Mouse (Mus musculus) gastrocnemius, postnatal 10 days (tissue): ENCODE data around the gene Smdt1. TPM values are rescaled to one million over a fixed set of nuclear protein-coding genes. Genes with fewer than 3 reads are reported as not detected.
"Not testable (repeated sequence)": the region's sequence is repeated elsewhere in the genome, so short reads cannot be mapped to it uniquely, and the experiment has no call there.

Experiments used
- DNase-seq: peaks from one replicate; pipeline ENCODE4 v3.0.0; 2021; ENCODE audit warnings: mixed read lengths
- total RNA-seq, 2 experiments: library from RNA; stranded (reverse); gene quantifications; 2 replicates each; pipeline ENCODE4 v1.2.3; 2021

The Smdt1 gene
- total RNA-seq, 2 experiments from 2014 or later, result 143 to 156 TPM

- no peak for DNase-seq
Measured at GRCm38 (mm10) chr15:82343368-82344287, 4.9 kb downstream of the Smdt1 start.

DNA sequence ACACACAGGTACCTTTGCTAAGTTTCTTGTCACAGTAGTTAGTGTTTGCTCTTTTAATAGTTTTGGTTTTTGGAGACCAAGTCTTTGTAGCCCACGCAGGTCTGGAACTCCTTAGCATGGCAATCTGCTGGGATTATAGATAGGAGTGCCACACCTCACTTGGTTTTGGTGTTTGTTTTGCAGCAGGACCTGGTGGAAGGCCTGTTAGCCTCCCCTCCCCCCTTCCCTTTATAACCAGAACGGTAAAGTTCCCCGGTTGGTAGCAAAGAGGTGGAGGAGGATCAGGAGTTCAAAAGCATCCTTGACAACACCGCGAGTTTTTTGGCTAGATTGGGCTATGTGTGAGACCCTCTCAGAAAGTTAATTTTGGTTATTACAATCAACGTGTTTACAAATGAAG is 6.2 kb downstream of the Smdt1 start:
- DNase-seq, result no peak

- peak; percentile 95 for DNase-seq
Measured at GRCm38 (mm10) chr15:82345820-82346470, 7.2 kb downstream of the Smdt1 start.

- DNase-seq, result no peak
Measured at GRCm38 (mm10) chr15:82346580-82347302, 8.0 kb downstream of the Smdt1 start.

- DNase-seq, result no peak
Measured at GRCm38 (mm10) chr15:82347303-82347676, 8.5 kb downstream of the Smdt1 start.

DNA sequence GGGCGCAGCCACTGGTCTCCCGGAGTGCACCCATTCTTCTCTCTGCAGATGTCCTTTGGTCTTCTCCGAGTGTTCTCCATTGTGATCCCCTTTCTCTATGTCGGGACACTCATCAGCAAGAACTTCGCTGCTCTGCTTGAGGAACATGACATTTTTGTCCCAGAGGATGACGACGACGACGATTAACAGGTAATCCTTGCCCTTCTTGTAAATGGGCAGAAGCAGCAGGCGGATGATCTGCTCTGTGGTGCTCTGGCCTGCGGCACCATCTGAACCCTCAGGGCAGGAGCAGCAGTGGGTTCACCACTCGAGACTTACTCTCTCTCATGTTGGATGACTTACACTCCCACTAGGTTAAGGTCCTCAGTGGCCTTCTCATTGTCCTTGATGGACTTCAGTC is 9.1 kb downstream of the Smdt1 start:
- no peak for DNase-seq

DNA sequence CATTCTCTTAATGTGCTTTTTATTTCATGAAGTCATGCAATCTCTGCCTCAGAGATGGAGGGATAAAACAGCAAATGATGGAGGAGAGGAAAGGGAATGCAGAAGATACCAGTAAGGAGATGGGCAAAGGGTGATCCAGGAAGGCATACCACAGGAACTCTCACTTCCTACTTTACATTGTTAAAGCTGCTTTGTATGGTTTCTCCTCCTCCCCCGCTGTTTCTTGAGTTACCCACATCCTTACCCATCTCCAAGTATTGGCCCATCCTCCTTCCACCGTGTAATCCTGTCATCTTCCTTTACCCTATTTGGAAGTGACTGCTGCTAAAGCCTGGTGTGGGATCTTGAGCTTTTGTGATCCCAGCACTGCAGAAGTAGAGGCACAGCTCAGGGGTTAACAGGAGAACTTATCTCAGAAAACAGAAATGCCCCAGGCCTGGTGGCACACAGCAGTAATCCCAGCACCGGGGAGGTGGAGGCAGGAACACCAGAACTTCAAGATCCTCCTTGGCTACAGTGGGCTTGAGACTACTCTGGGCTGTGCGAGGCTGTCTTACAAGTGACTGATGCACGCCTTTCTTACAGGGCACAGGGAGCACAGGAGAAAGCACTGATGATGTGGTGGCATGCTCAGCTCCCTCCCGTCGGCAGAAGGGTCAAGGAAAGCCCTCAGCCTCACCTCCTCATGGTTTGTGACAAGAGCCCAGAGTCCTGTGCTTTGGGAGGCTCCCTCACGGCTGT is 9.7 kb downstream of the Smdt1 start:
- DNase-seq, result no peak

GRCm38 (mm10) chr15:82348999-82349341 is 10.2 kb downstream of the Smdt1 start:
- DNase-seq, result no peak

- no peak for DNase-seq
Measured at GRCm38 (mm10) chr15:82350349-82350748, 11.6 kb downstream of the Smdt1 start.

GRCm38 (mm10) chr15:82351480-82351879 is 12.7 kb downstream of the Smdt1 start:
- DNase-seq, result no peak

DNA sequence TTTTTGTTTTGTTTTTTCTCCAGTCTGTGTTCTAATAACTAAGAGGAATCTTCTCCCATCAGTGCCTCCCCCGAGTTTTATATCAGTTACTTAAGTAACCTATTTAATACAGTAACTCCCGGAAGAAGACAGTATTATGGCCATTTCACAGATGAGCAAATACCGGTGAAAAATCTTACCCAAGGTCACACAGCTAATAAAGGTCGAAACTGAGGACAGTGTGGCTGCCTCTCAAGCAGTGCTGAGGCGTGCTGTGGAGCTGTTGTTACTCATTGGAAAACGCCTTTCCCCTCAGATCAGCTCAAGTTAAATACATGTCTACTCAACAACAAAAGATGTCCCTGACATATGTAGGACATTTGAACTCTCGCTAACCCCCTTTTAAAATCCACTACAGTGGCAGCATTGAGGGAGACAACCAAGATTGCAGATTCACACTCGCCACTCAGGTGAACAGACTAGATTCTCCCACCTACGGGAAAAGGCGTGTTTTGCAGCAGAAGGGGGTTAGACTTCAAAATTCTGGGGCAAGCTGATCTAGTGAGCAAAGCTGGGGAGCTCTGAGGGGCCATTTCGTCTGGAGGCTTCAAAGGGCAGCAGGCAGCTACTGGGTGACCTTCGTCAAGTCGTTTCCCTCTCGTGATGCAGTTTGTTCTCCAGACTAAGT is 14.5 kb downstream of the Smdt1 start:
- DNase-seq, result no peak

DNA sequence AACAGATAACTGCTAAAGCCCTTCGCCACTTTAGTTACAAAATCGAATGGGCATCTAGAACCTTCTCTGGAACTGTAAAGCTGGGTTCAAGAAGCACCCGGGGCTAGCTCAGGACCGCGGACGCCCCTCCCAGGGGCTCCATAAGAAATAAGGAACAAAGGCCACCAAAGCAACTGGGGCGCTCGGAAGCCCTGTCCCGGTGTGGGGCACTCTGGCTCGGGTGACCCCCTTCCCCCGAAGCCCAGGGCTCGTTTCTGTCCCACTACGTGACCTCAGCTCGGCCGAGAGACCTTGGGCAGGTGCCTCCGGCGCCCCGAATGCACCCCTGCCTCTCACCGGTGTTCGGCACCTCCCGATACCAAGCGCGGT is 15.0 kb downstream of the Smdt1 start:
- DNase-seq, result no peak

DNA sequence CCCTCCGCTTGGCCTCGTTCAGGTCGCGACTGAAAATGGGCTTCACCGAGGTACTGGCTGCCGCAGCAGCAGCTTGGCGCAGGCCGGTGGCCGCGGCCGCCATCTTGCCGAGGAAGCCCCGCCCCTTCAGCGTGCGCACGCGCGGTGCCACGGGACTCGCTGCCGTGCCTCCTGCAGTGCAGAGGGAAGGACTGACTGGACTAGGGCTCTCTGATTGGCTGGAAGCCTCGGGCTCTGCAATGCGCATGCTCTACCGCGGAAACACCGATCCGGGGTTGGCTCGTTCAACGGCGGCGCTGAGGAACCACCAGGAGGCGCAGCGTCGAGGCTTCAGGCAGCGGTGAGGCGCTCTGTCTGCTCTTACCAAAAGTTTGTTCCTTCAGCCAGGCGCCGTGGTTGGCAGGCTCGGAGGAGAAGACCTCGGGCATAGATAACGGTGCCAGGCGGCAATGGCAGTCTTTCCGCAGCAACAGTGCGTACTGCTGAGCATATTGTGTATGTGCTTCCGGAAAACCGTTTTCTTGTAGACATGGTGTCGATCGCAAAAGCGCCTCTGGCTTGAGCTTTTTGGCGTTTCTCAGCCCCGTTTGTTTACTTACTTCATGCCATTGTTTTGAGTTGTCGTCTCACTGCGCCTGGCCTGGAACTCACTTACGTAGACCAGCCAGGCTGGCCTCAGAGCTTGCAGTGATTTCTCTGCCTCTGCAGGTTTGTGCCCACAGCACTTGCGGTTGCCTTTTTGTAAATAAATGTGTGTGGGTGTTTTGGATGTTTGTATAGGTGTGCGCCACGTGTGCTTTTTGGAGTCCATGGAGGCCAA is 15.6 kb downstream of the Smdt1 start, which contains the start of gene Ndufa6:
TSS of gene Ndufa6 (minus strand) at position 197 of the 820 bp plus-strand sequence.
- peak; percentile 99 for DNase-seq

DNA sequence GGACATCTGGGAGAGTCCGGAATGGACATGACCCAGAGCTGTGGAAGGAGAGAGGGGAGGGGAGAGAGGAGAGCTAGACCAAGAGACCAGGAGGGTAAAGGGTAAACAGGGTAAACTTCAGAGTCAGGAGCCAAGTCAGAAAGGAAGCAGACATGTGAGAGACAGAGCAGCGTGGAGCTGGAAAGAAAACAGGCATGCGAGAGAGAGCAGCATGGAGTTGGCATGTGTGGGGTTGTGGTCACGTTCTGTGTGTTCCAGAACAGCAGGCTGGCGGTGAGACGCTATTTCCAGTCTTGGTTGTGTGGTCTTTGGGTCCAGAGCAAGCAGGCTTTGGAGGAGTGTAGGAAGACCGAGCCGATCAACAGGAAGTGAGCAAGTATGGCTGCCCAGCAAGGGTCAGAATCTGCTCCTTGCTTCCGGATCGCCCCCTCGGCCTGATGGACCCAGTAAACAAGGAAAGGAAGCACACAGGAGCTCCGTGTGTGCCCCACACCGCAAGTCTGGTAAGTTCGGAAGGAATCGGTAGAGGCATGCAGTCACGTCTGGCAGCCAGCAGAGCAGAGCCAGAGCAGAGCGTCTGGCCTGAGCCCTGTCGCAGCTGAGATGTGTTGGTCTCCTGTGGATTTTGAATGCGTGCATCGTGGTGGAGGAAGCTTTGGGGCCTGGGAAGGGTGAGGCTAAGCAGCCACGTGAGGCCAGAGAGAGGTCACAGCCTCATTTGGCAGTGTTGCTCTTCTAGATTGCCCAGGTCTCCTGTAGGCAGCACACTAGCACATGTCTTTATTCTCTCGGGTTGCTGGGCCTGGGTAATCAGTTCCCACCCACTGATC is 19.9 kb downstream of the Smdt1 start:
- no peak for DNase-seq

- no peak for DNase-seq
Measured at GRCm38 (mm10) chr15:82361459-82362018, 22.8 kb downstream of the Smdt1 start.

DNA sequence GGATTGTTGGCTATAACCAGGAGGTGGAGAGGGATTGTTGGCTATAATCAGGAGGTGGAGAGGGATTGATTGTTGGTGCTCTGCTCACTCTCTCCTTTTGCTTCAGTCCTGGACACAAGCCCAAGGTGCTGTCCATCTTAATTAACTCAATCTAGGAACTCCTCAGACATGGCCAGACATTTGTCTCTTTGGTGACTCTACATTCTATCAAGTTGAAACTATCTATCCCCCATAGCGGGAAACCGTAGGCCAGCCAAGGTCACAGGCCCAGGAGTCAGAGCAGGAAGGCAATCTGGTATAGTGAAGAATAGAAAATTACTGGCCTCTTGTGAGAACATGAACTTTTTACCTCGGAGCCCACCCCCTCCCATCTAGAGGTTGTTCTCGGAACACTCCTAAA is 23.5 kb downstream of the Smdt1 start:
- no peak for DNase-seq

- DNase-seq, result not testable (repeated sequence)
Measured at GRCm38 (mm10) chr15:82363801-82364200, 25.0 kb downstream of the Smdt1 start.

GRCm38 (mm10) chr15:82364561-82364960 is 25.8 kb downstream of the Smdt1 start:
- DNase-seq, result not testable (repeated sequence)

GRCm38 (mm10) chr15:82368146-82368545 is 29.4 kb downstream of the Smdt1 start:
- DNase-seq, result no peak

GRCm38 (mm10) chr15:82368851-82369250 is 30.1 kb downstream of the Smdt1 start:
- DNase-seq, result no peak
